Mouse (Mus musculus) heart, embryonic 16.5 days (tissue): ENCODE results near the gene Gm5741. TPM values are rescaled to one million over a fixed set of nuclear protein-coding genes. Genes with fewer than 3 reads are reported as not detected.
A peak's percentile ranks its signal among the peaks of the same experiment; 100 is the strongest.

Experiments
- ATAC-seq: fragments of 200-750 bp; cut with Nextera tagmentation; replicated peaks from 2 replicates; pipeline ENCODE4 v1.8.0; 2017; ENCODE audit warnings: moderate number of reproducible peaks; ENCODE audit not compliant: insufficient read depth, low FRiP score; ENCODE audit errors: extremely low read depth
- H3K27ac ChIP-seq: fragments of 300-500 bp; sonication (generic); 2 replicates; pipeline ENCODE4 v1.5.1; 2014; ENCODE audit warnings: mild to moderate bottlenecking, low read length, control low read depth, moderate library complexity
- H3K27me3 ChIP-seq: fragments of 300-500 bp; sonication (generic); 2 replicates; pipeline ENCODE4 v1.6.1; 2014; ENCODE audit warnings: low read length, mixed read lengths; ENCODE audit not compliant: control insufficient read depth, insufficient read depth
- H3K36me3 ChIP-seq: fragments of 300-500 bp; sonication (generic); 2 replicates; pipeline ENCODE4 v1.6.1; 2014; ENCODE audit not compliant: control insufficient read depth, insufficient read depth
- H3K4me1 ChIP-seq: fragments of 300-500 bp; sonication (generic); 2 replicates; pipeline ENCODE4 v1.6.1; 2014; ENCODE audit warnings: low read length, mixed read lengths; ENCODE audit not compliant: control insufficient read depth, insufficient read depth
- H3K4me2 ChIP-seq: fragments of 300-500 bp; sonication (generic); 2 replicates; pipeline ENCODE4 v1.6.1; 2014; ENCODE audit warnings: low read depth, mild to moderate bottlenecking, control low read depth, low read length
- H3K4me3 ChIP-seq: fragments of 300-500 bp; sonication (generic); 2 replicates; pipeline ENCODE4 v1.5.1; 2014; ENCODE audit warnings: mild to moderate bottlenecking, control low read depth, low read length
- H3K9ac ChIP-seq: fragments of 300-500 bp; sonication (generic); 2 replicates; pipeline ENCODE4 v1.6.1; 2014; ENCODE audit warnings: low read length, control low read depth
- H3K9me3 ChIP-seq: fragments of 300-500 bp; sonication (generic); replicated peaks from 2 replicates; pipeline ENCODE4 v1.6.1; 2016; ENCODE audit warnings: low read length; ENCODE audit not compliant: control insufficient read depth
- WGBS: fragments of 180-500 bp; shearing (Covaris S2); extraction: QIAGEN DNeasy Blood & Tissue Kit; methylation state at CpG from one replicate; pipeline ENCODE4 v1.1.7; 2014; 5-methylcytosine and 5-hydroxymethylcytosine counted together
- polyA plus RNA-seq: library from polyadenylated mRNA; unstranded; fragments of >200 nt; fragmentation: Nextera tagmentation; extraction: Ambion mirVana; gene quantifications from 2 replicates; pipeline ENCODE4 v1.2.1, GENCODE M21; 2015

Gm5741 gene
- not detected in 2 replicates for polyA plus RNA-seq

DNA sequence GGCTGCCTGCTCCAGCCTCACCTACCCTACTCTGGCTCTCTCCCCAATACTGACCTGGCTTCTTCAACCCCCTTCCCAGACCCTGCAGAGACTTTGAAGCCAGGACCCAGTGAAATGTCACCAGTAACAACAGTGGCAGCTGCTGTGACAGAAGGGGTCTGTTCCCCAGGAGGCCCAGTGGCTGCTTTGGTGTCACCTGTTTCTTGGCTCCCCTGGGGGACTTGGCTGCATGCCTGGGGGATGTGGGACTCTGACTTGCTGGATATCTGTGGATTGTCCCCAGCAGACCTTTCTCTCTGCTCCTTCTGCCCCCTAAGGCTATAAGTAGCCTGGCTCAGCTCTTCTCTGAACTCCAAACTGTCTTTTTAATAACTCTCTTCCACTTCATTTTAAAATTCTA, at the start of gene Gm5741:
TSS of gene Gm5741 (minus strand) at position 1 of the 400 bp plus-strand sequence.
- ATAC-seq, result no peak
- Histone ChIP-seq H3K36me3 (no peaks in the 10 kb centered on the region), H3K4me2 (no peak within 1 kb of the TSS)

DNA sequence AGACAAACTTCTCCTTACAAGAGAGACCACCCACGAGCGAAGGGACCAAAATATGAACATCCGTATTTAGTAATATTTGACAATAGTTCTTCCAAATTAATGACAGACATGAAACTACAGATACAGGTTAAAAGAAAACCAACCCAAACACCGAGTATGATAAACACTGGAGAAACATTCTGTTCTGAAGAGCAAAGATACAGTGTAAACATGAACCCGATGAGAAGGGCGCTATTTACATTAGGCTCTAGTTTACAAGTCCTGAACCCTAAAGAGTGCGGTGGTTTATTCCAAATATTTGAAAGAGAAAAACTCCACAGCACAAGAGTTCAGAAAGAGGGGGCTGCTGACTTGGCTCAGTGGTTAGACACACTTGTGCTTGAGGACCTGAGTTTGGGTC, 49.2 kb upstream of the Gm5741 start:
- 80% methylated on average over 7 of the region's 7 CpGs for WGBS
- Histone ChIP-seq H3K27me3 (no peaks in the 10 kb centered on the region), H3K4me1 (no peaks in the 10 kb centered on the region; the same call in 1 of the 2 replicates), H3K9ac (no peak overlapping the region), H3K4me3 (no peak overlapping the region), H3K27ac (no peak overlapping the region), H3K9me3 (no peaks in the 10 kb centered on the region), H3K36me3 (peaks cover 4% of the 10 kb centered on the region; the same call in 1 of the 2 replicates), H3K4me2 (no peak overlapping the region)
- ATAC-seq, result no peak

More for the DNA sequence above, at the start of gene Gm5741:
- H3K9ac ChIP-seq, result no peak within 1 kb of the TSS
- H3K4me3 ChIP-seq, result no peak within 1 kb of the TSS
- H3K4me1 ChIP-seq, result peaks cover 9% of the 10 kb centered on the region
- H3K27ac ChIP-seq, result no peak within 1 kb of the TSS
- H3K9me3 ChIP-seq, result no peaks in the 10 kb centered on the region
- H3K27me3 ChIP-seq, result no peaks in the 10 kb centered on the region

DNA sequence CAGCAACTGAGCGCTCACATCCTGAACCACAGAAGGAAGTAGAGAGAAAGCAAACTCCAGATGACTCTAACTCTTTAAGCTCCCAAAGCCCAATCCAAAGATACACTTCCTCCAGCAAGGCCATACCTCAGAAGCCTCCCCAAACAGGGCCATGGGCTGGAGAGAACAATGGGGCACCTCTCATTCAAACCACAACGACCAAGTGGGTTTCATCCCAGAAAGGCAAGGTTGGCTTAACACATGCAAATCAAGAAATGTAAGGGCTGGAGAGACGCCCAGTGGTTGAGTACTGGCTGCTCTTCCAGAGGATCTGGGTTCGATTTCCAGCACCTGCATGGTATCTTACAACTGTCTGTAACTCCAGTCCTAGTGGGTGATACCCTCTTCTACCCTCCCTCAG, 47.7 kb upstream of the Gm5741 start:
- H3K4me1 ChIP-seq, result no peaks in the 10 kb centered on the region; the same call in 1 of the 2 replicates
- H3K27ac ChIP-seq, result no peak overlapping the region
- ATAC-seq, result no peak
- H3K9me3 ChIP-seq, result 0 out of 2 replicates have a peak, but pooled peaks cover 2% of the 10 kb centered on the region
- H3K27me3 ChIP-seq, result no peaks in the 10 kb centered on the region
- no peak overlapping the region for H3K4me3 ChIP-seq
- no peak overlapping the region for H3K4me2 ChIP-seq
- H3K9ac ChIP-seq, result no peak overlapping the region
- WGBS, result 74% methylated on average over 4 of the region's 4 CpGs
- peaks cover 18% of the 10 kb centered on the region for H3K36me3 ChIP-seq

DNA sequence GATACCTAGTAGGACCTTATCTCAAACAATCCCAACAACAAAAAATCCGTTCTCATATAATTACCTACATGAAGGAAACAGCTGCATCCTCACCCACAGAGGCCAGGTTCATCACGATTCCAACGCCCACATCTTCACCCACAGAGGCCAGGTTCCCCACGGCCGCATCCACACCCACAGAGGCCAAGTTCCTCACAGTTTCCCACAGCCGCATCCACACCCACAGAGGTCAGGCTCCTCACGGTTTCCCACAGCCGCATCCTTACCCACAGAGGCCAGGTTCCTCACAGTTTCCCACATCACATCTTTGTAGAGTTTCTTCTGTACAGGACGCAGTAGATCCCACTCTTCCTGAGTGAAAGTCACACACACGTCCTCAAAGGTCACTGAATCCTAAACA, 45.5 kb upstream of the Gm5741 start:
- WGBS, result 88% methylated on average over 10 of the region's 10 CpGs
- Histone ChIP-seq H3K4me1 (no peaks in the 10 kb centered on the region), H3K27ac (no peak overlapping the region), H3K27me3 (no peaks in the 10 kb centered on the region), H3K9me3 (0 out of 2 replicates have a peak, but pooled peaks cover 4% of the 10 kb centered on the region), H3K36me3 (peaks cover 34% of the 10 kb centered on the region), H3K4me3 (no peak overlapping the region), H3K4me2 (no peak overlapping the region), H3K9ac (no peak overlapping the region)
- no peak for ATAC-seq

DNA sequence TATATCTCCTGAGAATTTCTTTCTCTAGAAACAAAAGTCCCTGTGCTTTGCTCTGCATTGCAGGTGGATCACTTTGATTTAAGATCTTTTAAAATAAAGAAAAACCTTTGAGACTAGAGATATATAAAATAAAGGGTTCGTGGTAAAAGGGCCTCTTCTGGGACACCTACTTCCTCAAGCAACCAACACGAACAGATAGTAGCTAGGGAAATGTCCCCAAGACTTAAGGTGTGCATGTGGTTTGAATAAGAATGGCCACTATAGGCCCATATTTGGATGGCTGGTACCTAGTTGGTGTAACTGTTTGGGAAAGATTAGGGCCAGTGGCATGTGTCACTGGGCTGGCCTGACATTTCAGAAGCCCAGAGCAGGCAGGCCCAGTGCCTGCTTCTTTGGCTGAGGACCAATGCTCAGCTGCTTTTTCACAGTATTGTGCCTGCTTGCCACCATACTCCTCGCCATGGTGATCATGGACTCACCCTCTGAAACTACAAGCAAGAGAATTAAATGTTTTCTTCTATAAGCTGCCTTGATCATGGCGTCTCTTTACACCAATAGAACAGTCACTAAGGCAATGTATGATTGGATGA, 32.4 kb upstream of the Gm5741 start:
- WGBS, result 78% methylated on average over 4 of the region's 4 CpGs
- ATAC-seq, result no peak
- Histone ChIP-seq H3K4me2 (no peak overlapping the region), H3K4me3 (no peak overlapping the region), H3K27ac (no peak overlapping the region), H3K27me3 (no peaks in the 10 kb centered on the region), H3K4me1 (no peaks in the 10 kb centered on the region), H3K9me3 (peaks cover 4% of the 10 kb centered on the region), H3K36me3 (peaks cover 26% of the 10 kb centered on the region), H3K9ac (no peak overlapping the region)

DNA sequence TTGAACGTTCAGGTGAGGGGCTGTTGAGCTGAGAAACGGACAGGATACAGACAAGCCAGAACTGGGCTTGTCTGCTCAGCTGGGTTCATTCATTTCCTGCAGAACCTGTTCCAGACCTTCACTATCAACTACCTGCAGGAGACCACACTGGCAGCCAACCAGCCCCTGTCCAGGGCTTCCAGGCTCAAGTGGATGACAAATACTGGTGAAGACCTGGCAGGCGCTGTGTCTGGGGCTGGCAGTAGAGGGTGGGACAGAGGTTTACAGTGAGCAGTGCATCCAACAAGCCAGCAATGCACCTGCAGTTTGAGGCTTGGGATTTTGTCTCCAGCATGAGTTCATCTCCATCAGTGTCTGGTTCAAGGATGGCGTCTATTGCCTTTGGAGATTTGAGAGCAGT, 29.1 kb upstream of the Gm5741 start:
- Histone ChIP-seq H3K4me3 (no peak overlapping the region), H3K4me1 (no peaks in the 10 kb centered on the region), H3K27ac (no peak overlapping the region), H3K36me3 (peaks cover 26% of the 10 kb centered on the region), H3K27me3 (no peaks in the 10 kb centered on the region), H3K9me3 (peaks cover 3% of the 10 kb centered on the region), H3K9ac (no peak overlapping the region), H3K4me2 (no peak overlapping the region)
- WGBS, result 80% methylated on average over 4 of the region's 4 CpGs
- ATAC-seq, result peak; percentile 23; the same call in 1 of the 2 replicates

DNA sequence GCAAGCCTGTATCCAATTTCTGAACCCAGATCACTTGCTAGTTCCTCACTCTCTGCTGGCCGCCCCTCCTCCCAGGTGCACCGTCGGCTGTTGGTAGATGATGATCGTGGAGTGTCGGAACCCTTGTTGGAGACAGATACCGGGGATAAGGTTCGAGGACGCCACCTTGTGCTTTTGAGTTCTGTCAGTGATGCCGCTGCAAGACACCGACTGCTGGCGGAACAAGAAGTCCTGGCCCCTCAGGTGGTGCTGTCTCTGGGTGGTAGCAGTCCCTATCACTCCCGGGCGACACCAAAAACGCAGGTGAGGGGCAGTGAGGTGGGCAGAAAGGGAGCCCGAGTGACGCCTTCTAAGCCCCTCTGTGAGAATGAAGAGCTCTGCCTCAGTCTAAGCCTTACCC, 28.4 kb upstream of the Gm5741 start:
- no peak for ATAC-seq
- Histone ChIP-seq H3K9me3 (no peaks in the 10 kb centered on the region), H3K9ac (no peak overlapping the region), H3K4me1 (no peaks in the 10 kb centered on the region), H3K4me2 (no peak overlapping the region), H3K27me3 (no peaks in the 10 kb centered on the region), H3K4me3 (no peak overlapping the region), H3K36me3 (peaks cover 26% of the 10 kb centered on the region), H3K27ac (no peak overlapping the region)
- WGBS, result 86% methylated on average over 16 of the region's 16 CpGs

DNA sequence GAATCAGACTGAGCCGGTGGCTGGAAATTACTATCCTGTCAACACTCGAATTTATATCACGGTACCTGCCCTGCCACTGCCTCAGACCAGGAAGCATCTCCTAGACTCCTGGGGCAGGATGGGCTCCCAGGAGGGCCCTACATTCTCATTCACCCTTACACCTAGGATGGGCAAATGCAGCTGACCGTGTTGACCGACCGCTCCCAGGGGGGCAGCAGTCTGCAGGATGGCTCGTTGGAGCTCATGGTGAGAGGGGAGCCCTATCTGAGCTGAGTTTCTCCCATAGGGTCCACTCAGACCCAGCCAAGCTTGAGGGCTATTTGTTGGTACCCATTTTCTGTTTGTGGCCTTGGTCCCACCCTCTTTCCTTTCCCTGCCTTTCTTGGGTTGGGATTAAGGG, 27.8 kb upstream of the Gm5741 start:
- Histone ChIP-seq H3K4me1 (no peaks in the 10 kb centered on the region), H3K36me3 (peaks cover 29% of the 10 kb centered on the region)

DNA sequence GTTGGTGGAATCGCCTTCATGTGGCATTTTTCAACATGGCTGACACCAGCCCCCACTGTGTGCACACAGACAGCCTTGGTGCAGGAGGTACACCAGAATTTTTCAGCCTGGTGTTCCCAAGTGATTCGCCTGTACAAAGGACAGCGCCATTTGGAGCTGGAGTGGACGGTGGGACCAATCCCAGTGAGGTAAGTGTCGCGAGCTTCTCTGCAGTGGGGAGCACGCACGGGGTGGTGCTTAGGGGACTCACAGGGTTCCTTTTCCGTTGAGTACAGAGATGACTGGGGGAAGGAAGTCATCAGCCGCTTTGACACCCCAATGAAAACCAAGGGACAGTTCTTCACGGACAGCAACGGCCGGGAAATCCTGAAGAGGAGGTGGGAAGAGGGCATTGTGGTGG, 27.3 kb upstream of the Gm5741 start:
- no peaks in the 10 kb centered on the region for H3K27me3 ChIP-seq
- peaks cover 29% of the 10 kb centered on the region for H3K36me3 ChIP-seq
- ATAC-seq, result no peak
- no peaks in the 10 kb centered on the region for H3K9me3 ChIP-seq
- no peak overlapping the region for H3K27ac ChIP-seq
- no peaks in the 10 kb centered on the region for H3K4me1 ChIP-seq
- no peak overlapping the region for H3K9ac ChIP-seq
- no peak overlapping the region for H3K4me2 ChIP-seq
- 87% methylated on average over 13 of the region's 13 CpGs for WGBS
- H3K4me3 ChIP-seq, result no peak overlapping the region

More for the DNA sequence above, 27.8 kb upstream of the Gm5741 start:
- H3K27me3 ChIP-seq, result no peaks in the 10 kb centered on the region
- 86% methylated on average over 7 of the region's 7 CpGs for WGBS
- no peak overlapping the region for H3K4me3 ChIP-seq
- no peak overlapping the region for H3K9ac ChIP-seq
- ATAC-seq, result no peak
- H3K9me3 ChIP-seq, result no peaks in the 10 kb centered on the region
- no peak overlapping the region for H3K27ac ChIP-seq
- H3K4me2 ChIP-seq, result no peak overlapping the region
